Mouse (Mus musculus) thymus, adult 2 months (tissue): ENCODE results near the gene Gm11011.
"Not testable (repeated sequence)": the region's sequence is repeated elsewhere in the genome, so short reads cannot be mapped to it uniquely, and the experiment has no call there.

Source experiments
- CTCF ChIP-seq: fragments of 200-500 bp; IDR thresholded peaks from 2 replicates; pipeline ENCODE4 v1.5.1; 2012; ENCODE audit warnings: mild to moderate bottlenecking, control low read depth, low read length, moderate library complexity, borderline replicate concordance; ENCODE audit not compliant: control insufficient read depth, poor library complexity, insufficient read depth; ENCODE audit errors: extremely low read depth
- POLR2A ChIP-seq: fragments of 200-500 bp; IDR thresholded peaks from 2 replicates; pipeline ENCODE4 v1.6.1; 2012; ENCODE audit warnings: mild to moderate bottlenecking, low read length, control low read depth, moderate library complexity; ENCODE audit not compliant: control insufficient read depth, poor library complexity, insufficient read depth; ENCODE audit errors: extremely low read depth

GRCm38 (mm10) chr2:169587645-169588044 is at the start of gene Gm11011:
- not testable (repeated sequence) for TF ChIP-seq CTCF, POLR2A
